9 mouse cellular contexts compared by ENCODE assay signal in the genomic region with DNA sequence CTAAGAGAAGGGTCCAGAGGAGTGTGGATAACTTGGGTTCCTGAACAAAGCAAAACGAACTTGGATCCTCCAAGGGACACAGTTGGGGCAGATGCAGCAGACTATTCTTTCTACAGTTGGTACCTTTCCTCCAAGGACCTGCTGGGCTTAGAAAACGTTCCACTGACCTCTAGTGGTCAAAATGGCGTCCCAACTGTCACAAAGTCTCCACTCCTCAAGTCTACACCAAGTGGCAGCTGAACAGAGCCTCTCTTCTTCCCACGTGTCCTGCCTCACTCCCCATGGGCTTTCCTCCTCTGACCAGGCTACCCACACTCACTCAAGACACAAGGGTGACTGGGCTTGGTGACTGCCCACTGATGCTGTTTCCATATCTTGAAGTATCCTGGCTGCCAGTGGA.
DNase-seq lines count a peak whose midpoint lies in the region; ATAC-seq lines count a peak whose summit lies in the region.
"Had no signal": no experiment of that assay in that cellular context is flagged by ENCODE, and none has a peak within 500 bp of the region (broad histone marks: within the 10 kb centered on the region; RNA-seq: fewer than 3 reads in every experiment).

No protein-coding gene starts in this region.

- no peak overlapping the region for H3K27ac ChIP-seq in liver, embryonic 11.5 days (ENCODE audit: low read depth, low read length)
- H3K27ac ChIP-seq: stomach, embryonic 15.5 days had no signal

- H3K4me2 ChIP-seq in liver, embryonic 11.5 days, result no peak overlapping the region
- H3K4me2 ChIP-seq: stomach, embryonic 15.5 days had no signal

- H3K36me3 ChIP-seq in liver, embryonic 11.5 days (ENCODE audit: control insufficient read depth, insufficient read depth, low read length), result no peaks in the 10 kb centered on the region
- H3K36me3 ChIP-seq: stomach, embryonic 15.5 days had no signal

- H3K9ac ChIP-seq in liver, embryonic 11.5 days (ENCODE audit: low read depth, low read length), result no peak overlapping the region
- H3K9ac ChIP-seq: stomach, embryonic 15.5 days had no signal

- 7% methylated on average over 4 of the region's 4 CpGs for WGBS in liver, embryonic 11.5 days

- 0 out of 2 replicates have a peak, but pooled peaks have one; percentile 18 for ATAC-seq in liver, embryonic 11.5 days (replicated peaks; ENCODE audit: low FRiP score)

- no peaks in the 10 kb centered on the region for H3K9me3 ChIP-seq in liver, embryonic 11.5 days (ENCODE audit: control insufficient read depth, low read length)
- H3K9me3 ChIP-seq: stomach, embryonic 15.5 days had no signal

- DNase-seq in cerebellum, postnatal 10 days, result peak; percentile 77 to 80
- no peak for DNase-seq in cerebellum, adult 11 months
- peak; percentile 41 for DNase-seq in ovary, postnatal 14 days (ENCODE audit: low spot score)
- DNase-seq in ovary, adult 18-20 months (ENCODE audit: low spot score), result no peak
- DNase-seq in embryo, embryonic 9.5 days (ENCODE audit: extremely low spot score), result peak; percentile 50
- DNase-seq in liver, embryonic 11.5 days (ENCODE audit: low spot score), result no peak
- peak; percentile 66 for DNase-seq in retina, postnatal 1 day
- DNase-seq in right cerebral cortex, postnatal 36 days (ENCODE audit: low spot score in 2 of 2), result no peak

- no peak overlapping the region for H3K4me3 ChIP-seq in liver, embryonic 11.5 days (ENCODE audit: low read depth, low read length)
- H3K4me3 ChIP-seq: stomach, embryonic 15.5 days had no signal

- H3K4me1 ChIP-seq in liver, embryonic 11.5 days (replicated peaks; ENCODE audit: control insufficient read depth, insufficient read depth, low read length), result no peaks in the 10 kb centered on the region

- H3K27me3 ChIP-seq in liver, embryonic 11.5 days (replicated peaks; ENCODE audit: control insufficient read depth, insufficient read depth, low read length), result no peaks in the 10 kb centered on the region
- H3K27me3 ChIP-seq: stomach, embryonic 15.5 days had no signal

Comparison
In these comparisons a context has a peak if more than half of its experiments do, and no peak if none do; other contexts are left out.
1. DNase-seq: peak in cerebellum, postnatal 10 days (2 of 2), ovary, postnatal 14 days (single experiment), embryo, embryonic 9.5 days (single experiment) and retina, postnatal 1 day (single experiment); none in cerebellum, adult 11 months (single experiment), ovary, adult 18-20 months (single experiment), liver, embryonic 11.5 days (single experiment) and right cerebral cortex, postnatal 36 days (0 of 2).